Mouse (Mus musculus) spleen, adult 12 weeks (tissue): ENCODE results near the gene Xrcc6.

Experiments used
- DNase-seq: peaks from one replicate; pipeline ENCODE4 v3.0.0; 2022; ENCODE audit warnings: low spot score

Gene Xrcc6

GRCm38 (mm10) chr15:82022535-82023088 lies 35.0 kb downstream of the Xrcc6 start:
- DNase-seq = no peak

- no peak for DNase-seq
These were observed 36.5 kb downstream of the Xrcc6 start for GRCm38 (mm10) chr15:82023965-82024635.

GRCm38 (mm10) chr15:82027276-82027675 lies 39.6 kb downstream of the Xrcc6 start:
- DNase-seq = no peak

- DNase-seq = no peak
These were observed 40.1 kb downstream of the Xrcc6 start for GRCm38 (mm10) chr15:82027726-82028125.

- no peak for DNase-seq
These were observed 44.8 kb downstream of the Xrcc6 start for GRCm38 (mm10) chr15:82032386-82032785.

GRCm38 (mm10) chr15:82033762-82034161 lies 46.1 kb downstream of the Xrcc6 start, which contains the start of gene Desi1:
Desi1 (minus strand) TSS chr15:82033862.
- no peak for DNase-seq

- no peak for DNase-seq
These were observed 48.5 kb downstream of the Xrcc6 start for GRCm38 (mm10) chr15:82035904-82036689.

GRCm38 (mm10) chr15:82040650-82041049 lies 53.0 kb downstream of the Xrcc6 start:
- DNase-seq = peak; percentile 12

GRCm38 (mm10) chr15:82044166-82044784 lies 56.6 kb downstream of the Xrcc6 start:
- no peak for DNase-seq

GRCm38 (mm10) chr15:82046246-82046891 lies 58.7 kb downstream of the Xrcc6 start:
- DNase-seq = no peak

GRCm38 (mm10) chr15:82047080-82047883 lies 59.6 kb downstream of the Xrcc6 start, which contains the start of gene Snu13:
Snu13 (minus strand) TSS chr15:82047598.
- DNase-seq = peak; percentile 86

GRCm38 (mm10) chr15:82052544-82052943 lies 64.9 kb downstream of the Xrcc6 start:
- DNase-seq = no peak

GRCm38 (mm10) chr15:82058719-82059201 lies 71.1 kb downstream of the Xrcc6 start, which contains the start of gene 4930407I10Rik:
4930407I10Rik (plus strand) TSS chr15:82059151.
- DNase-seq = no peak

- no peak for DNase-seq
These were observed 76.3 kb downstream of the Xrcc6 start for GRCm38 (mm10) chr15:82063909-82064308.

- no peak for DNase-seq
These were observed 77.9 kb downstream of the Xrcc6 start for GRCm38 (mm10) chr15:82065511-82065910.

GRCm38 (mm10) chr15:82069898-82070297 lies 82.3 kb downstream of the Xrcc6 start, which contains the start of gene Mei1:
Mei1 (plus strand) TSS chr15:82069996.
- no peak for DNase-seq

GRCm38 (mm10) chr15:82071816-82072469 lies 84.3 kb downstream of the Xrcc6 start:
- DNase-seq = no peak

- DNase-seq = no peak
These were observed 85.9 kb downstream of the Xrcc6 start for GRCm38 (mm10) chr15:82073490-82073889.

GRCm38 (mm10) chr15:82079883-82080282 lies 92.2 kb downstream of the Xrcc6 start:
- no peak for DNase-seq

GRCm38 (mm10) chr15:82081161-82081560 lies 93.5 kb downstream of the Xrcc6 start:
- DNase-seq = no peak
